Mouse (Mus musculus): ENCODE data around the gene Olfr904.
"Not testable (repeated sequence)": the region's sequence is repeated elsewhere in the genome, so short reads cannot be mapped to it uniquely, and the experiment has no call there.

DNA sequence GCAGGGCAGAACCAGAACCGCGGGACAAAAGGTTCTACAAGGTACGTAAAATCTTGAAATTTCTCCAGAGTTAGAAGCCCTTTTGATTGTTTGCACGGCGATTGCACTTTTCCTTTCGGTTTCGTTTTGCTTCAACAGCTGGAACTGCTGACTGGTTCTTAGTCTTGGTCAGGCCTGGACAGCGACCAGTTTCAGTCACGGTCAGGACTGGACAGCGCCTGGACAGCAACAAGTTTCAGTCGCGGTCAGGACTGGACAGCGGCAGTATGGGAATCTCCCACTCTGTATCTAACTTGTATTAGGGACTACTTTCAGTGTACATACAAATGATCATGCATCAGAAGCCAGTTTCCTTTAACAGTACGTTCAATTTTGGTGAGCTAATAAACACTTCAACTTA lies 49.4 kb upstream of the Olfr904 start:
- TF ChIP-seq GATA1, TAL1 (IDR thresholded peaks at IDR 0.05; ENCODE audit: low read length): not testable (repeated sequence)

Measured in erythroblast, embryonic 14.5 days (primary cell).